Mouse (Mus musculus): ENCODE measurements around the gene Vti1a.

Gene Vti1a

GRCm38 (mm10) chr19:55585270-55586224 lies 269.5 kb downstream of the Vti1a start:
- no peak for DNase-seq (ENCODE audit: low read depth, low spot score)

GRCm38 (mm10) chr19:55587638-55588421 lies 271.7 kb downstream of the Vti1a start:
- no peak for DNase-seq (ENCODE audit: low read depth, low spot score)

GRCm38 (mm10) chr19:55588948-55589896 lies 273.1 kb downstream of the Vti1a start:
- no peak for DNase-seq (ENCODE audit: low read depth, low spot score)

GRCm38 (mm10) chr19:55592876-55593691 lies 277.0 kb downstream of the Vti1a start:
- no peak for DNase-seq (ENCODE audit: low read depth, low spot score)

- DNase-seq (ENCODE audit: low read depth, low spot score) = no peak
Observed at GRCm38 (mm10) chr19:55593729-55594444, 277.8 kb downstream of the Vti1a start.

- no peak for DNase-seq (ENCODE audit: low read depth, low spot score)
Observed at GRCm38 (mm10) chr19:55594451-55594850, 278.4 kb downstream of the Vti1a start.

- DNase-seq (ENCODE audit: low read depth, low spot score) = no peak
Observed at GRCm38 (mm10) chr19:55595945-55596649, 280.0 kb downstream of the Vti1a start.

GRCm38 (mm10) chr19:55596804-55597203 lies 280.7 kb downstream of the Vti1a start:
- no peak for DNase-seq (ENCODE audit: low read depth, low spot score)

GRCm38 (mm10) chr19:55597296-55597695 lies 281.2 kb downstream of the Vti1a start:
- no peak for DNase-seq (ENCODE audit: low read depth, low spot score)

GRCm38 (mm10) chr19:55597951-55598350 lies 281.9 kb downstream of the Vti1a start:
- DNase-seq (ENCODE audit: low read depth, low spot score) = no peak

GRCm38 (mm10) chr19:55599124-55599523 lies 283.0 kb downstream of the Vti1a start:
- no peak for DNase-seq (ENCODE audit: low read depth, low spot score)

- DNase-seq (ENCODE audit: low read depth, low spot score) = no peak
Observed at GRCm38 (mm10) chr19:55607725-55608124, 291.6 kb downstream of the Vti1a start.

GRCm38 (mm10) chr19:55608858-55609375 lies 292.8 kb downstream of the Vti1a start:
- DNase-seq (ENCODE audit: low read depth, low spot score) = no peak

- no peak for DNase-seq (ENCODE audit: low read depth, low spot score)
Observed at GRCm38 (mm10) chr19:55609806-55610205, 293.7 kb downstream of the Vti1a start.

GRCm38 (mm10) chr19:55615743-55616142 lies 299.6 kb downstream of the Vti1a start:
- no peak for DNase-seq (ENCODE audit: low read depth, low spot score)

- DNase-seq (ENCODE audit: low read depth, low spot score) = no peak
Observed at GRCm38 (mm10) chr19:55616276-55616675, 300.2 kb downstream of the Vti1a start.

- no peak for DNase-seq (ENCODE audit: low read depth, low spot score)
Observed at GRCm38 (mm10) chr19:55616937-55617336, 300.8 kb downstream of the Vti1a start.

- DNase-seq (ENCODE audit: low read depth, low spot score) = no peak
Observed at GRCm38 (mm10) chr19:55618546-55618945, 302.5 kb downstream of the Vti1a start.

All from CD4-positive helper T cell, adult 2 months (primary cell).